Comparison of ENCODE assay signal across 15 mouse cellular contexts in genomic region chr11:69050748-69051147, GRCm38 (mm10).
"Had no signal": no experiment of that assay in that cellular context is flagged by ENCODE, and none has a peak within 500 bp of the region (broad histone marks: within the 10 kb centered on the region; RNA-seq: fewer than 3 reads in every experiment).

No protein-coding gene starts in this region.

- H3K9me3 ChIP-seq: lung, embryonic 15.5 days; megakaryocyte, embryonic 14.5 days; midbrain, embryonic 13.5 days; midbrain, embryonic 15.5 days; neural tube, embryonic 12.5 days; stomach, embryonic 15.5 days had no signal

- H3K36me3 ChIP-seq: midbrain, embryonic 15.5 days had no signal

- H3K4me3 ChIP-seq: lung, embryonic 15.5 days; megakaryocyte, embryonic 14.5 days; midbrain, embryonic 13.5 days; midbrain, embryonic 15.5 days; neural tube, embryonic 12.5 days; stomach, embryonic 15.5 days had no signal

- DNase-seq: lung, adult 2 months; lung, postnatal 14 days; lung, postnatal 36 days; right cerebral cortex, postnatal 14 days; thymus, adult 2 months; thymus, postnatal 25 days; thymus, postnatal 4 days had no signal

- H3K27me3 ChIP-seq: lung, embryonic 15.5 days; megakaryocyte, embryonic 14.5 days; midbrain, embryonic 13.5 days; midbrain, embryonic 15.5 days; neural tube, embryonic 12.5 days; stomach, embryonic 15.5 days had no signal

- H3K27ac ChIP-seq: lung, embryonic 15.5 days; macrophage; midbrain, embryonic 13.5 days; midbrain, embryonic 15.5 days; neural tube, embryonic 12.5 days; stomach, embryonic 15.5 days; stomach, postnatal 0 days had no signal
